Mouse (Mus musculus) retina, postnatal 7 days (tissue): ENCODE data around the gene Msrb3.

Experiments used
- DNase-seq: peaks from one replicate; pipeline ENCODE4 v3.0.0-alpha.2; 2012; ENCODE audit warnings: low read depth, low spot score

Gene Msrb3

DNA sequence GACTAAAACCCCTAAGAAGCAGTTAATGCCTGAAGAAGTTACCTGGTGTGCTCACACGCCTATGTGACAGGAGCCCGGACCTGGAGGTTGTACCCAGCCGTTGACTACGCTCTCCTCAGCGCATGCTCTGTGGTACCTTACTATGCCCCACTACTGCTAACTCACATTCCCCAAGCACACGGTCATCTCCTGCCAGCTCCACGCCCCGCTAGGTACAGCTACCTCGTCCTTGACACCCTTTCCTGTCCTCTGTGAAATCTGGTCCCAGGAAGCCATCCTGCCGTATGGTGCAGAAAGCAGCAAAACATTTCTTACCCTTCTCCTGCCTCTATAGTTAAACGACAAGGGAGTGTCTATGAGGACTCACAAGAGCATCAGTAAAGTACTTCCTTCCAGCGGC is 37.2 kb downstream of the Msrb3 start:
- DNase-seq = no peak

DNA sequence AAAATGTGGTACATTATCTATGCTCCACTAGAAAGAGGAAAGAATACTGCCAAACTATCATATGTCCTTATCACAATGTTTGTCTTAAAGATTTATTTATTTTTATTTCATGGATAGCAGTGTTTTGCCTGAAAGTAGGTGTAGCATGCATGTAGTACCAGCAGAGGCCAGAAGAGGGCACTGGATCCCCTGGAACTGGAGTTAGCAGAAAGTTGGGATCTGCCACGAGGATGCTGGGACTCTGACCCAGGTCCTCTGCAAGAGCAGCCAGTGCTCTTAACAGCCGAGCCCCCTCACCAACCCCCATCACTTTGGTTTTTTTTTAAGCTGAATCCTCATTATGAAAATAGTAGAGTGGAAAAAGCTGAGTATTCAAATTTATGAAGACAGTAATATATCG is 37.7 kb downstream of the Msrb3 start:
- DNase-seq = no peak

DNA sequence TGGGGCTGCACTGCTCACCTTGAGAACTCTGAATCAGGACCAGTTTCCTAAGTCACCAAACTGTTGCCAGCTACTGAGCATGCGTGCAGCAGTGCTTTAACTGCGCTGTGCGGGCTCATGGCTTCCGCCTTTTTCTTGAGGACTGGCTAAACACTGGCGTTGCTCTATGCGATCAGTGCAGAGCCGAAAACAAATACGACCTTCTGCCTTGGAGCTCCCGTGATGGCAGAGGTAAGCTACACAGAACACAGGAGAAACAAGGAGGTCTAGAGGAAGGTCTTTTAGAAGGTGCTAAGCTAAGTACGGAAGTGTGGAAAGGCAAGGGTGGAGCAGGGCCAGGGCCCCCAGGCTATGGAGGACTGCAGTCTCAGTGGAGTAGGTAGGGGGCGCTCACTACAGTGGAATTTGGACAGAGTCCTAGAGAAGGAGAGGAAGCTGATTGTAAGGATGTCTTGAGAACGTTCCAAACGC is 41.3 kb downstream of the Msrb3 start:
- DNase-seq = no peak

DNA sequence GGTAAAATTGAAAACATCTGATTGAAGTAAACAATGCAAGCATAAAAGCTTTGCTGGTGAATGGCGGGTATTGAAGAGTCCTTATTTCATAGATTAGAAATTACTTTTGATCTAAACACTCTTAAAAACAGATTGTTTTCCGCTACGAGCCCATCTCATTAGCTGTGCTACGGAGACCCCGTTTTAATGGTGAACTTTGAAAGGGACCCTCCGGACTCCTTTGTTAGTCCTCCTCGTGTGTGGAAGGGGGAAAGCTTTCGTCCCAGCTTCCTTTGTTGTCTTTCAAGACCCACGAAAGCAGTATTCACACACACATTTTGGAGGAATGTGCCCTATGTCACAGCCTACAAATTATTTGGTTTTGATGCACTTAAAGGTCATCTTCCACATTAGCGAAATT is 44.6 kb downstream of the Msrb3 start:
- DNase-seq = no peak

DNA sequence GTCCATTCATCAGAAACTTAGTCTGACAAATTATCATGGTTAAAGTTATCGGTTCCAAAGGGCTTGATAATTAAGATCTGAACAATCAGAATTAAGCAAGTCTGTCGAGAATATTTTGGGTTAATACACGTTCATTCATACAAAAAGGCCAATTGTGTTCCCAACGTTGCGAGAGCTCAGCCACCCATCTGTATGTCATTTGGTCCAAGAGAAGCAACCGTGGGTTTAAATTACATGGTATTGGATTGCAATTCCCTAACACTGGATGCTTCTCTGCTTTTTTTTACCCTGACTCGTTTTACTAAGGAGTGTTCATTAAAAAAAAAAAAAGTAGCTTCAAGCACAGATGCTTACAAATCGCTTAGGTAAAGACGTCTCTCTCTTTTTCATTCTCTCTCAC is 45.1 kb downstream of the Msrb3 start:
- no peak for DNase-seq

DNA sequence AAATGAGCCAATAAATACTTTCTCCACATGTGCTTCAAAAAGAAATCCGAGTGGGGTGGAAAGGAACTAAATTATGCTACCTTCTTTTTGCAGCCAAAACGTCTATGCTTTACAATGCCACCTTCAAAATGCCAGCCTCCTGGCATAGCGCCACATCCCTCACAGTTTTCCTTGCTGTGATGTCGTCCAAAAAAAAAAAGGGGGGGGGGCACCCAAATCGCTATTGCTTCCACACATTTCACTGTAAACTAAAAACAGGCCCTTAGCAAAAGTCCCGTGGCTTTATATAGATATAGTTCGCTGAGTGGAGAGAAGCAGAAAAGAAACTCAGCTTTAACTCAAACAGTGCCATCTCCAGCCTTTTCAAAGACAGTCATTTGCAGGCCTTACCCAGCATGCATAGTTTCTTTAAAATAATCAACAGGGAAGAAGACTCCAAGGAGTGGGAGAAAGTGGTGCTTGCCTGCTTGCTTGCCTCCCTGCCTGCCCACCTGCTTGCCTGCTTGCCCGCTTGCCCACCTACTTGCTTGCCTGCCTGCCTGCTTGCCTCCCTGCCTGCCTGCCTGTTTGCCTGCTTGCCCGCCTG is 47.6 kb downstream of the Msrb3 start:
- DNase-seq = no peak

DNA sequence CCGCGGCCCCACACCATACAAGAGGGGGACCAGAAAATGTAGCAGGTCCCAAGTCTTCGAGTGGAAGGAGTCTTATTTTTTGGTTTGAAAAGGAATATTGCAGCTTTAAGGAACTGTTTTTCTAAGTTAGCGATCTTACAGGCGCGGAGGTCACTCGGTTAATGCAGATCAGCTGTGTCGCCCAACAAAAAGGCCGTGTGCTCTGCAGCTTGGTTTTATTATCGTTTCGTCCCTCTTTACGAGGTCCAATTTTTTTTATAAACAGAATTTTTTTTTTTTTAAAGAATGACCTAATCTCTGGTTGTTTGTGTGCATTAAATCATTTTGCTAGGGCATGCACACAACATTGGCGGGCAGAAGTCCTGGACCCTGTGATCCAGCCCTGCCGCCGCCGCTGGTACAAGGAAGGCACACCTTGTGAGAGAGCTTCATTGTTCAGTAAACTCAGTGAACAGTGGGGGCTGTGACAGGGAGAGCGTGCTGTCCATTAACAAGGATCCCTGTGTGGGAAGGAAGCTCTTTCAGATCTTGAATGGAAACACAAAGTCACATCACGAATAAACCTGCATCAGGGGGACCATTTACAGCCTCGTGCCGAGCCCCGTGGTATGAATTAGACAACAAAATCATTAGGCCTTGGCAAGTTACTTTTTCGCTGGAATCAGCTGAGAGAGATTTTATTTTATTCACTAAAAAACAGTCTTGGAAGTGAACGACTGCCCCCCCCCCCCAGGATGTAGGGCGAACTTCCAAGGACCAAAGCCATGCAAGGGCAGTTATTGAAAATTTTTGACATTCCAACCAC is 48.3 kb downstream of the Msrb3 start:
- DNase-seq = no peak

DNA sequence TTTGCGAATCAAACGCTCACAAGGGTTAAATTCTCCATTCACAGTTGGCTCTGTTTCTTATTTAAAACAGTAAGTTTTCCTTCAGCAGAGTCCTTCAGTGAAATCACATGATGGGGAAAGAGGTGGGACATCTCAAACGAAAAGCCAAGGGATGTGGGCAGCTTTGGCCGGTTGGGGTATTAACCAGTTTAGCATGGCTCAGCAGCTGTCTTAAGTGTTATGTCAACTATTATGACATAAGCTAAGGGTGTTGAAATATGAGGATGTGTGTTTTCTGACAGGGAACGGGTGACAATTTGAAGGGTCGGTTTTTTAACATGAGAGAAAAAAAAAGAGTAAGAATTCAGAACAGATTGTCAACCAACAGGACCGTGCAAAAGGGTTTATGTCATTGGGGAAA is 50.2 kb downstream of the Msrb3 start:
- no peak for DNase-seq

DNA sequence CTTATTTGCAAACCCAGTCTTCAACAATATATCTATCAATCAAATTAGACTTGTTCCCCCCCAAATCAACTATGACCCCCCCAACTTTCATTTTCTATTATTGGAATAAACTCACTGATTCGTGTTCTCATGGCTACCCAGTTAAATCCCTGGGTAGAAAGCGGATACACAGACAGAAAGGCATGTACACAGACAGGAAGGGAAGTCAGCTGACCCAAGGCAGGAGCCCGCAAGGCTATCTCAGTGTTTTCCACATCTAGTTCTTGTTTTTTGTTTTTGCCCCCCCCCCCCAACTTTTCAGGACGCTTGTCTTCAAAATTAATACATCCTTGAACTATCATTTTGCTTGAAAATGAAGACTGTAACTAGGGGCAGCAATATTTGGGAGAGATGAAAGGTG is 51.1 kb downstream of the Msrb3 start:
- no peak for DNase-seq

DNA sequence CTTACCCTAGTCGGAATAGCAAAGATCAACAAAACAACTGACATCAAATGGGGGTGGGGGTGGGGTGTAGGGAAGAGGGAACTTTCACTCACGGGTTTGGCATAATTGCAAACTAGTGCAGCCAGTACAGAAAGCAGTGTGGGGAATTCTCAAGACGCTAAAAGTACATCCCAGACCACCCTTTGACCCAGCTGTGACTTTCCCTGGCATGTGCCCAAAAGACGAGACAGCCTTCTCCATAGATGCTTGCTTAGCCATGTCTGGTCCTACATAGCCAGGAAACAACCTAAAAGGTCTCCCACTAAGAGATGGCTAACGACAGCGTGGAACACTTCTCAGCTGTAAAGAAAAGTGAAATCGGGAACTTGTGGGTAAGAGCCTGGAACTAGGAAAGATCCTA is 58.9 kb downstream of the Msrb3 start:
- DNase-seq = no peak

DNA sequence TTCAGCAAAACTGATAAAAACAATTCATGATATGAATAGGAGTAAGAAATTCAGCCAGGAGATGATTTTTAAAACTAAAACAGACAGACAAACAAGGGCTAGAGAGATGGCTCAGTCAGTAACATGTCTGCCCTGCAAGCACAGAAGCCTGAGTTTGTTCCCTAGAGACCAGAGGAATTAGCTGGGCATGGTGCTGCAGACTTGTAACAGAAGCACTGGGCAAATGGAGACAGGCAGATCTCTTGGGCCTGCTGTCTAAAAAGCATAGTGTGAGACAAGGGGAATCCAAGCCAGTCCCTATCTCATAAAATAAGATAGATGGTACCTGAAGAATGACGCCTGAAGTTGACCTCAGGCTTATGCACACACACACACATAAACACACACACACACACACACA is 64.4 kb downstream of the Msrb3 start:
- no peak for DNase-seq

DNA sequence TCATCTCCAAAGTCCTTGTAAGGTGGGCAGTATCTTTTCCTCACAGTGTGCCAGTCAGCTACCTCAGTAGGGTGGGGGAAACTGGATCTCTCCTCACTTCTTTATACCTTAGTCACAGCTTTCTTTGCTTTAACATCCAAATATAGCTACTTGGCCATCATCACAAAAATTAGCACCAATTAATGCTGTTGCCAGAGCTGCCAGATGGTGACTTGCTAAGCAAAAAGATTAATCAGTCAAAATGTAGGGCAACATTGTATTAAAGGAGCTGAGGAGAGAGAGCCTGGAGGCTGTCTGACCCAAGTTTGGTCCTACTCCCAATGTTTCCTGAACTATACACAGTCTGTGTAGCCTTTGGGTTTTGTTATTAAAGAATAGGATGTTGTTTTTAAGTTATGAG is 65.1 kb downstream of the Msrb3 start:
- peak; percentile 20 for DNase-seq

DNA sequence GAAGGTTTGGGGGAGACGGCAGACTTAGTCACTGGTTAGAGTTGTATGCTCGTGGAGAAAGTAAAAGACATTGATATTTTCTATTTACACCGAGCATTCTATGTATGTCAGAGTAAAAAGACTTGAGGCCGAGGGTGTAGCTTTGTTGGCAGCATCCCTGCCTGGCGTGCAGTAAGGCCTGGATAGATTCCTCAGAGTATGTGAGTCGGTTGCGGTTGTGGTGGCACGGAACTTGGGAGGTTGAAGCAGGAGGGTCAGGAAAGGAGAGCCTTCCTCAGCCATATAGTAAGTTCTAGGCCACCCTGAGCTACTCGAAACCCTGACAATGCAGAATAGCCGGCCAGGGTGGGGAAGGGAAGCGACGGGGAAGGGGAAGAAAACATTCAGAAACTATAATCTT is 71.1 kb downstream of the Msrb3 start:
- no peak for DNase-seq

DNA sequence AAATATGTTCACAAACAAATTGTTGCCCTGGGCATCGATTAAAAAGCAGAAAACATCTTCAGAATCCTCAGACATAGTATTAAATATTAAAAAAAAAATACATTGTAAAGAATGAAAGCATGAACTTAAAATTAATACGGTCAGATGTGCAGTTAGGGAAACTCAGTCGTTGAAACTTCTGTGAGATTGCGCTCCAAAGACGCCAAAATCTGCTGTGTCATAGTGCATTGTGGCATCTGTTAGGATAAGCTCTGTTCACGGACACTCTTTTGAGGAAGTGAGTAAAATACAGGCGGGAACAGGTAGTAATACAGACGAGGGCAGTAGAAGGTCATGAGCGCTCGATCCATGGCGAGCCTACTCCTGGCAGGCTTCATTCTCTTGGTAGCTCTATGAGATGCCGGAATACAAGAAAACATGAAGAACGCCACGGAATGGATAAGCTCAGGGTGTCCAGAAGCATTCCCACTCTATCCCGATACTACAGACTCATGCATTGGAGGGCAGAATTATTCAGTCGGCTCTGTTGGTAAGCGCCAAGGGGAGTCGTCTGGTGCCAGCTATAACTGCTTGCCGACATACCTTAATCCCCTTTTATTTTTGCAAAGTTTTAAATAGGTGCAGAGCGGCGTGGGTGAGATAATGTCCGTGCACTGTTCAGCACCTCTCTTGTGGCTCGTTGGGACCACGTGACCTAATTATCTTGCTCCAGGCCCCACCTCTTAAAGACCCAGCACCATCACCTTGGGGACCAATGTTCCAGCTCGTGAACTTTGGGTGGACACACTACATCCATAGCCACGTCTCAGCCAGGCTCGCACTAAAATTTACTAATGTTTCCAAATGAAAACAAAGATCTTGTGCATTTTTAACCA is 71.9 kb downstream of the Msrb3 start:
- no peak for DNase-seq

DNA sequence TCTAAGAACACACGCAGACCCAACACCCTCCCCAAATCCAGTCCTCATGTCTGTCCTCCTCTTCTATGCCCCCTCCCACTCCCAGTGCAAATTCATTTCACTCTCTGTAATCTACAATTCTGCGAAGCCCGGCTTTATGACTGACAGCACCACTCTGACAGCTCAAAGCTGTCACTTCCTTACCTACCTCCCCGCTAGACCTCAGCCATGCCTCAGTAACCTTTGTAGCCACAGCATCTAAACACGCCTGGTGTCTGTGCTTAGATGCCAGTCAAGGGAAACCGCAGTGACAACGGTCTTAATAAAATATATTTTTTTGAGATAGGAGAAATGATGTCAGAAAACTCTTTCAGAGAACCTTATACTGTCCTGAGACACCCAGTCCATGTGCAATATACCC is 72.5 kb downstream of the Msrb3 start:
- DNase-seq = no peak

DNA sequence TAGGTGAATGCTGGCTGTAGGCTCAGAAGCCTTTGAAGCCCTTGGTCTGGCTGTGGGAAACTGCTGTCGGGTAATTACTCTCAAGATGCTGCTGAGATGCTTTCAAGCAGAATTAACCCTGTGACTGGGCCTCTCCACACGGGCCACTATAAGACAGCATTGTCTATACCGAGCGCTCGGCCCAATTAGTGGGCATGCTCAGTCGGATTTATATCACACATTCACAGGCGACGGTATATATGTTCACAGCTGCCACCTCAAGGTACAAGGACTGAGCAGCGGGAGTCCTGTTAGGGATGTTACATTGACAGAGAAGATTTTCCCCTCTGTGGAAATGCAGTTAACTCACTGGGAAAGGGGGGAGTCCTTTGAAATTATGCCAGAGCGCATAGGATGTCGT is 73.3 kb downstream of the Msrb3 start:
- DNase-seq = no peak

DNA sequence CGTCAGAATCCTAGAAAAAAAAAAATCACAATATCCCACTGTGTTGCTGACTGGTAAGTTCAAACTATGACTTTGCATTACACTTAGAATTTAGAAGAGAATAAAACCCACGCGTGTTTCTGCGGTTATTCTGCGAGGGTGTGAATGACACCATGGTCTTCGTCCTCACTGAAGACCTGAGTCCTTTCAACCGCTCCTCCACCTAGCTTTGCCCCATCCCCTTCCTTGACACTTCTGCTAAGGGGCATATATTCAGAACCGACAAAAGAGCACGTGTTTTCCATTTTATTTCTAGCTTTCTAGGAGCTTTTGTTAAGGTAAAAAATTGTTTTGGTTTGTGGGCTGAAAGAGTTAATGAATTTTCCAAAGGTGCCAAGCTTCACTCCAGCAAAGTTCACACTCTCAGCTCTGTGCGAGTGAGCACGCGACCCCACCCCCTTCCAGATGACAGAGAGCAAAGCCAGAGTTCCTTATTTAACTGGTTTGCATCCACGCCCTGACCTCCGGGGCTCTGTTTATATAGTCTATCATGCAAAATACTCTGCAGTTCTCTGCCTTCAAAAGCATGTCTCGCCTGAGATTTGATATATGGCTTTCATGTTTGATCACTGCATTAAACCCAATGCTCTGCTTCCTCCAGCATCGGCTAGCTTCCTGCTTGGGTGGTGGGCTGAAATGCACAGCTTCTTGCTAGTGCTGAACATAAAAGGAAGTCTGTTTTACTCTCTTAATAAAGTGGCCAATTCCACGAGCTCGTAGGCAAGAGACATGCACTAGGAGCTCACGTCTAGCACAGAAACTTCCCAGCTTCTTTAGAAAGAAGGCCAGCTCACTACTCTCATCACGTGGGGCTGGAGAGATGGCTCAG is 77.2 kb downstream of the Msrb3 start:
- no peak for DNase-seq

DNA sequence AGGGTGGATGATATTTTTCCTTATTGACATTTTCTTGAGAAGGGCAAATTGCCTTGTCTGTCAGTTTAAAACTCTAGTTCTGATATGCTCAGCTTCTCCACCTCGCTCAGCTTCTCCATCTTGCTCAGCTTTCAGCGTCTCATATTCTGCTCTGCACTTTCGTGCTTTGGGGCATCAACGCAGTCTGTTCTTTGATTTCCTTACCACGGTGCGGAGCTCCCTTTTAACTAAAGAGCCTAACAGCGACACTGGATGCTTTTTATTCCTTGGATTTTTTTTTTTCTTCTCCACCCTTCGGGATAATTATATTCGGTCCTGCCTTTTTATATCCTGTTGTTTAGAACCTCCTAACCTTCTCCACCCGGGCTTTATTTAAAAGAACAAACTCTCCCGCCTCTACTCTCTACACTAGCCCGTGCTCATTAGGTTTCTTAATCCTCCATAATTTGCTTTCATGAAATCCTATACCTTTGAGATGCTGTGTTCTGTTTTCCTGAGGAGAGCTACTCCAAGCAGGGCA is 78.1 kb downstream of the Msrb3 start:
- DNase-seq = no peak

DNA sequence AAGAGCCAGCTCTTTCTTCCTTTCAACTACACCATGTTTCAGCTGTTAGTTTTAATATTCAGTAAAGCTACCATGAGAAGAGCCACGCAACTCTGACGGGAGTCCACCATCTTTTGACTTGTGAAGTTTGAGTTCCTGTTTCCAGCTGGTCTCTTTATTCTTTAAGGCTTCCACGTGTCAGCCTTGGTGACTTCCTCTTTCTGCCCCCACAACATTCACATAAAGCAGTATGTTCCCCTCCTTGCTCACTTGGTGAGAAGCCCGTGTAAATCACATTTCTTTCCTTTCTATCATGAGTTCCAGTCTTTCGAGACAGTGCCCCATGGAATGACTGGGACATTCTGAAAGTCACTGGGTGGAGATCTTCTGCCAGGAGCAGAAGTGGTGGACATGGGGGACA is 83.6 kb downstream of the Msrb3 start:
- DNase-seq = no peak

DNA sequence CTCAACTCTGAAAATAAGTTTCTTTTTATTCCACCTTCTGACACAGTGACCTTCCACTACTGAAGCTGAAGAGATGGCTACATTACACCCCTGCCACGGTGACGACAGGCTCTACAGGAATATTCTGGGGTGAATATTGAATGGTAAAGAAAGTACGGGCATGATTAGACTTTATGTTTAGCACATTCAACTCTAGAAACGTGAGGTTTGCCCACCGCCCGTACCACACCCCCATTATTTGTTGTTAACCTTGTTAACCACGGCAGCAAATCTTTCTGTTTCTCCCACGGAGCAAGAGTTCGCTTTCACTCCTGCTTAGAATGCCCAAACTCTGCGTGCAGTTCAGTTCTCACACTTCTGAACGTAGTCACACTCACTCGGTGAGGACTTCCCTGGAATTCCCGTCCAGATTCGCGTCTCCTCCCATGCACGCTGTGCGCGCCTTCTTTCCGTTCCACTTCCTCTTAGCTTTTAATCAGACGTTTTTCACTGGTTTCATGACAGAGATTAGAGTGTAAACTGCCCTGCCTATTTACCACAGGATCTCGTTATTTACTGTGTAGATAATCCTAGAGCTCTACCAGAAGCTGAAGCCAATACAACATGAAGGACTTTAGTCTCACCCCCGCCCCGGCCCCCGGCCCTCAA is 87.0 kb downstream of the Msrb3 start:
- DNase-seq = no peak
